Mouse (Mus musculus) heart, adult 11 months (tissue): ENCODE measurements around the gene Mrps9.

Experiments
- DNase-seq: peaks from one replicate; pipeline ENCODE4 v3.0.0; 2022

Gene Mrps9

DNA sequence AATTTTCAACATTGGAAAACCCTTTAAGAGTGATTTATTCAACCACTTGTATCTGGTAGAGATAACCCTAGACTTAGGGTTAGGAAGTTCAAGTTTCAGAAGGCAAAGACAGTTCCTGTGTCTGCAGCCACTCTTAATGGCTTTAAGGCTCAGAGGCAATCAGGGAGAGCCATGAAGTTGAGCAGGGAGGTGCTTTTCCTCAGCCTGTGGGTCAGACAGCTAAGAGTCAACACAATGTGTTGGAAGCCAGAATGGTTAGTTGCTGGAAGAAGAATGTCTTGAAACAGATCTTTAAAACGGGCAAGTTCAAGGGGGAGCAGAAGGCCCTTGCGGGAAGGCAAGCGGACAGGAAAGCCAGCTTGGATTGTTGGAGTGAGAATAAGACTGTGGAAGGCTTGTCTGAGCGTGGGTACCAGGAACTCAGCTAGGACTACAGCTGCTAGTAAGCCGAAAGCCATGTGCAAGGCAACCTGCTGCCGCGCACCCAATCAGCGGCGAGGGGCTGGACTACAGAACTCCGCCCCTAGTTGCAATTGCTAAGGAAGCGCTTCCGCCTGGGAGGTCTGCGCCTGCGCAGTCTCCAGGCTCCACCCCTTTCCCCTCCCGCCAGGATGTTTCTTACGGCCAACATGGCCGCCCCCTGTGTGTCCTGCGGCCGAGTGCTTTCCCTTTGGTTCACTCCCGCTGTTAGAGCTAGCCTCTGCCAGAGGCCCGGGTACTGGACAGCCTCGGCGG, at the start of gene Mrps9:
Gene Mrps9 (plus strand): TSS at position 571 of the 735 bp plus-strand sequence.
- peak; percentile 99 for DNase-seq

DNA sequence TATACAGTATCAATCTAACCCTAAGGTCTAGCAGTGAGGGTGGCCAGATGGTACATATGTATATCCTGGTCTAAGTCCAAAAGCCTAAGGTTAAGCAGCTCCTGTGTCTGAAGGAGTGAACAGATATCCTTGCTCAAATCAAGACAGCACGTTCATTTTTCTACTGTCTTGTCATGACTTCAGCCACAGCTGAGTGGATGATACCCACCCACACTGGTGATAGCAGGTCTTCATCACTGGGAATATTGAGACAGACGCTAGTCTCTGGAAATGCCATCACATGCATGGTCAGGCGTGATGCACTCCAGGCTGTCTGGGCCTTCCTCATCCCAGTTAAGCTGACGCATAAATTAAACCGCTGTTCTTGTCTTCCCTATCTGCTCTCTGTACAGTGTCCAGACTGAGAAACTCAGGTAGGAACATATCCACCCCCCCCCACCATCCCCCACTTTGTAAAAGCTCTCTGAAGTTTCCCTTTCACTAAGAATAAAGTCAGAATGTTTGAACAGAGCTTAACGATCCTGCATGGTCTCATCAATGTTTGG, 37.7 kb upstream of the Mrps9 start:
- no peak for DNase-seq

DNA sequence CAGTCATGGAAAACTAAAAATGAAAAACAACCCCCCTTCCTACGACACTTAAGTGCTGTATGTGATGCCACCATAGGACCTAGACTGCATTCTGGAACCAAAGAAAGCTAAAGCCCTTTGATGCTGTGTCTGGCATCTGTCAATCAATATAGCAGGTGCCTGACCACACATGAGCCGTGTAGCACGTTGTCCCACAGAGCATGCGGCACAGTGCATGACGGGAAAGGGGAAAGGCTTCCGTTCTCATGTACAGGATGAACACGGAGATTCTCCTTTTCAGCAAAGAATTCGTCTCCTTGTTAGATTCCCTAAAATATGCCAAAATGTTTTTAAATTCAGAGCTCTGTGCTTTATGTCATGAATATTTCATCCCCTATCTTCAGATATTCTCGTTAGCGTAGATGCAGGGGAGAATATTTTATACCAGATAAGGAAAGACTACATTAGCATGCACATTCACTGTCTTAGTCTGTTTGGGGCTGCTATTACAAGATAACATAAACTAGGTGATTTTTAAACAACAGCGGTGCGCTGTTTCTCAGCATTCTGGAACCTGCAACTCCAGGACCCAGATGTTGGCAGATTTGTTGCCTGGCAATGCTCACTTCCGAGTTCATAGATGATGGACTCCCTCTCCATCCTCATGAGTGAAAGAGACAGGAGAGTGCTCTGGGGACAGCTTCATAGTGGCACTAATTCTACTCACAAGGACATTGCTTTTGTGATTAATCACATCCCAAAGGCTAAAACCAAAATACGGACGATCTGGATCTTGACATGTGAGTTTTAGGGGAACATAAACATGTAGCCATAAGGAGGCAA, 36.0 kb upstream of the Mrps9 start:
- no peak for DNase-seq

DNA sequence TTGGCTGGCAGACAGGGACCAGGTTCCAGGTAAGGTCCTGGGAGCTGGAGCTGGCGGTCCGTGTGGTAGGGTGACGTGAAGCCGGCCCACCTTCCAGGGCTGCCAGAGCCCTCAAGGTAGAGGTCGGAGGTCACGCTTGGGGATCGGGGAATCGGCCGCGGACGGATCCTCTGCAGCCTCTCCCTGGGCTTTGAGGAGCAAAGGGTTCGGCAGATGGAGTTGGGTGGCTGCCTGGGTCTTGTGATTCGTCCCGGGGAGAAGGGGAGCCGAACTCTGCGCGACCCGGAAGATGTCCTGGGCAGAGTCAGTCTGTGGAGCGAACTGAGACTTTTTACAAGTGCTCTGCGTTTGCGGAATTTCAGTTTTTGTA, 350 bp downstream of the Mrps9 start:
- DNase-seq, result no peak

DNA sequence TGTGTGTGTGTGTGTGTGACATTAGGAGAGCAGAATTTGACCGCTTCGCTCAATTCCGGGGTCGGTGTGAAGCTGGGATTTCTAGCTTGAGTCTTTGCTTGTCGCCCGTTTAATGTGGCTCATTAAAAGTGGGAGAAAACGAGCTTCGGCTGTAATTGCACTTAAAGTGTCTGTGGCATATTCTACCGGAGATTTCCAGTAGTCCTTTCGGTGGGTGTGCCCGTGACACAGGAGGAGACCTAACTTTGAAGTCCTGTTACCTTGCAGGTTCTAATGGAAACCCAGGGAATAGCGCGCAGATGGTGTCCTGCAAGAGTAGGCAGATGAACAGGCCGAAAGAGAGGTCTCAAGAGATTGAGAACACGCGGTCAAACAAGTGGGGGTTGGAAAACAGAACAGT, 777 bp downstream of the Mrps9 start:
- DNase-seq, result peak; percentile 46

DNA sequence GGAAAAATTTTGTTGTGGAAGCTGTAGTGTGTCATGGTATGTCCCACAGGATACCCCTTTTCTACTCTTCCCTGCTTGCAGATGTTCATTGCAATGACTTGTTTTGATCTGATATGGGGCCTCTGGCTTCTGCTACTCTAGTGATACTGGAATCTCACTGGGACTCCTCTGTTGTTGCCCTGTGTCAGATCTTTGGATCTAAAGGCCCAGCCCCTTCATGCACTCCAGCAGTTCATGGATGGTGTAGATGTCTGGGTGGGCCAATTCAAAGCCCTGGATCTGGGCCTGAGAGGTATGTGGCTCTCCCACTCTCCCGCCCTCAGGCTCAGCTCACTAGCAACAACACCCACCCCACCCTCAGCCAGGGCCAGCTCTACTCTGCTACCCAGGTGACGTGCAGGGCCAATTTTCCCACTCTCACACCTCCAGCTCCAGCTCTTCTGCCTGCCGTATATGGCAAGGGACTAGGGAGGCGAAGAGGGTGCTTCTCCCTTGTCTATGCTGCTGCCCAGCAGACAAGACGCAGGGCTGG, 13.8 kb downstream of the Mrps9 start:
- peak; percentile 86 for DNase-seq

DNA sequence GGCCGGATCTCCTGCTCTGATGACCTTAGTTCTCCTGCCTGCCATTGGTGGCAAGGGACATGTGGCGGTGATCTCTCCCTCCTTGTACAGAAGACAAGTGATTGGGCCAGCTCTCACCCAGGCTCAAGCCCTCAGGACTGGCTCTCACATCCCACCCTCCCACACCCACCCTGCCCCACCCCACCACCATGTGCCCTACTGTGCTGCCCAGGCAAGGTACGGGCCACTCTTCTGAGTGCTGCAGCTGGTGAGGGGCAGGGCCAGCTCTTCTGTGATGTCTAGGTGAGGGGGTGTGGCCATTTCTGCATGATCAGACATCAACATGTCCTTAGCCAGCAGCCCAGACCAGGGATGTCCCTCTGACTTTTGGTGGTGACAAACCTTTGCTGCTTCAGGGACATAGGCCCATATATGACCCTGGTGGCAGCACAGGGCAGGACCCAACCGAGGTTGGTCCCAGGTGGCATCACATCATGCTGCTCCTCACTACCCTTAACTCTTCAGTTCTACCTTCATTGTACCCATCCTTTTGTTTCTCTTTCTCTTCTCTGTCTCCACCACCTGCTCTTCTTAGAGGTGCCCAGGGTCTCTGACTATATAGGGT, 14.4 kb downstream of the Mrps9 start:
- peak; percentile 89 for DNase-seq

DNA sequence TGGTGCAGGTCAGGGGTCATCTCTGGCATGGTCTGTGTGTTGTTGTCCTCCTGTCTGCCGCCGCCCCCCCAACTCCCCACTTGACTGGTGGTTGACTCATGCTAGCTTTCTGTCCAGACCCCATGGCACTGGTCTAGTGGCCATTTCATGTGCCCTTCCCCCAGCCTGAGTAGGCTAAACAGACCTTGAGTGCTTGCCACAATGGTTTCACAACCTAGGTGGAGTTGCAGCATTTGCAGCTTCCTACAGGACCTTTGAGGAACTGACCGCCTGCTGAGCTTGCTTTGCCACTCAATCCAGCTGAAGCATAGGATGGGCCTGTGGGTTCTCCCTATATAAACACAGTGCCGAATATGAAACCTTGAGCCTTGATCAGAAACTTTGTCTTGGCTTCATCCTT, 15.0 kb downstream of the Mrps9 start:
- DNase-seq, result no peak

DNA sequence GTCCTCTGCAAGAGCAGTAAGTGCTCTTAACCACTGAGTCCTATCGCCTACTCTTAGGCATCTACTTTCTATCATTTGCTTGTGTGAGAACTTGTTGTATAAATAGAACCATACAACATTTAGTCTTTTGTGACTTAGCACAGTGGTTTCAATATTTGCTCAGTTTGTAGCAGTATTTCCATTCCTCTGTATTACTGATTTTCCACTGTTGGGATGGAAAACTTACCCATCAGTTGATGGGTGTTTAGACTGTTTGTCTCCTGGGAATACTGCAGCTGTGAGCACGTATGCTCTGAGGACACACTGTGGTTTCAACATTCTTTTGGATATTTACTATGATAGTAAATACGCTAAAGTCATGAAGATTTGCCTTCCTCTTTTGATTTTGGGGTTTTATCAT, 16.2 kb downstream of the Mrps9 start:
- DNase-seq, result no peak

DNA sequence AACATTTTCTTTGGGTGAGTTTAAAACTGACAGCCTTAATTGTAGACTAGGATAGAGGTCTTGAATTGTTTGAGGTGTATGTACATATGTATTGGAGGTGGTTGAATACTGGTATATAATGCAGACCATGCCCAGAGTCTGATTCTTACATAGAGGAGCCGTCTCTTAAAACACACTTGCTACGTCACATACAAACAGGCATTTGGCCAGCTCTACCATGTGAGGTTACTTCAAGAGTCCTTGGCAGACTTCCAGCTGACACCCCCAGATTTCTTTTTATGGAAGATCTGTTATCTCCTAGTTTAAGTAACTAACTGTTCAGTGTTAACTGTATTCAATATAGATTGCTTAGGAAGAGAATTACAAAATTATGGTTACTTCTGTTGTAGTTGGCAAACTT, 23.1 kb downstream of the Mrps9 start:
- no peak for DNase-seq

DNA sequence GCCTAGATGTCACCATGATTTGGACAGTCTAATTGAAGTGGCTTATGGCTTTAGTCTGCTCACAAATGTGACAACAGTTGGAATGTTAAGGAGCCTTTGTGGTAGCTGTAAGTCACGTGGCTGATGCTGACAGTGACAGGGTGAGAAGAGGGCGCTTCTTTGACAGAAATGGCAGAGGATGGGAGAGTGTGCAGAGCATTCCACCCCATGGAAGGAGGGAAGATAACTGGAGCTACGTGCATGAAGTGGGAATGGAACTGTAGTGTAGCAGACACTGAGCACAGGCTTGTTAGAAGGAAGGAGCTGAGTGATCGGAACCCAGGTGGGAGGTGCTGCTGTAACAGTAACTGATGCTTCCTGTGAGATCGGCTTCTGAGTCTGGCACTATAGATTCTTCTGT, 24.2 kb downstream of the Mrps9 start:
- no peak for DNase-seq

DNA sequence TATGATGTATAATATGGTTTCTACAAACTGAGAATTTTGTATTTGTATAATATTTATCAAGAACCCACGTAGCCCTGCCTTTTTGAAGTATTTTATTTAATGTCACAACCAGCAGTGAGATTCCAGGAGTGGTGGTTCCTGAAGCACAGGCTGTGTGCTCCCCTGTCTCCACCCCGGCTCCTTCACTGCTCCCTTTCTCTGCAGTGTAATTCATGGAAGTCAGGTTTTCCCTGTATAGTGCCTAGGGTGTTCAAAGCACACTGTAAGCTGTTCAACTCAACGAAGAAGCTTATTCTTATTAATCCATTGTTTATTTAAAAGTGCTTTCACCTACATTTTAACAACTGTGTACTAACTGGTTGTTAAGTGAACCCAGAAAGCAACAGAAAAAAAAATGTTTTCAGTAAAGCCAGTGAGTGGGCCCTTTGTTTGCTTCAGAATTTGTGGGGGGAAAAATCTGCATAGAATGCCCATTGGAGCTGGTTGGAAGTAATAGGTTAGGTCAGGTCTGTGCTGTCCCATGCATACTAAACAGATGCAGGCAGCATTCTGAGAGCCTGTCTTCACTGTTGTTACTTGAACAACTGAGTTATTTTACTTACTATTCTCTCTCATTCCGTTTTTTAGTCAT, 25.5 kb downstream of the Mrps9 start:
- DNase-seq, result no peak

DNA sequence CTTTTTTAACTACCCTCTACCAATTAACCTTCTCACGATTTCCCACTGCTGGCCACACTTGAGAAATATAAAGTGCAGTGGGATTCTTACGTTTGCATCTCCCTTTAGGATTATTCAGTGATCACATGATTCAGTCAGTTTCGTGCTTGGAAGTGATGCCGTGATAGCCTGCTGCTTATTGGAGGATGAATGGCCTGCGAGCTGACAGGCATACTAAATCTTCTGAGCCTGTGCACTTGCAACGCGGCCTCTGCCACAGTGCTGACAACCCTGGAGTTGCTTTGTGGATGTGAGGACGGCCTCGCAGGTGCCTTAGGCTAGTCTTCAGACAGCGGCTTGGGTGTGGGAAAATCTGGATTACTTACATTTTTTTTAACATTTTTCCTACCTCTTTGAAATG, 26.2 kb downstream of the Mrps9 start:
- DNase-seq, result peak; percentile 54

DNA sequence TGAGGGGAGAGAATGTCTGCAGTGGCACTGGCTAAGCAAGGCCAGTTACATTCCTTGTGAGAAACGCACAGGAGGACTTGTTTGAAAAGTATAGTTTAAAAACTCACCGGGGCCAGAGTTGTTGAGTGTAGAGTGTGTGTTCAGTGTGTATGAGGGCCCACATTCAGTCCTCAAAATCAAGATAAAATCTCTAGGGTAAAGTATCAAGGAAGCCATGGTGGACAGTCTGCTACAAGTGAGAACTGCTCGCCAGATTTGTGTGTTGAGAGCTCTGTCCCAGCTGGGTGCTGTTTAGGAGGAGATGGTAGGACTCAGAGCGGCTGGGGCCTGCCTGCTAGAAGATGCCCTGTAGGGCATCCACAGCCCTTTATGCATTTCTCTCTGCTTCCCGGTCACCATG, 27.8 kb downstream of the Mrps9 start:
- peak; percentile 55 for DNase-seq

DNA sequence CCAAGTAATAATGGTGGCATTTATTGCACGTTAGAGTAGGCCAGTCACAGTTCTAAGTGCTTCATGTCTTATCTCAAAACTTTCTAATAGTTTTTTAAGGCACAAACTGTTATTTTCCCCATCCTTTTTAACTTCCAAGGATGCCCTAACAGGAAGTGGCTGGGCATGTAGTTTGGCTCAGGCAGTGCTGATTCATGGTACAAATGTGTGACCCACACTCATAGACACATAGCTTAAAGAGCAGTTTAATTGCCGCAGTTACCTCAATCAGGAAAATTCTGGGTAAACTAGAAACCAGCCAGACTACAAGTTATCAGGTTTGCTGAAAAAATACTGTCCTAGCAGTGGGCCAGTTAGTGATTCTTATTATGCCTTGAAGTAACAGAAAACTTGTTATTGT, 31.2 kb downstream of the Mrps9 start:
- DNase-seq, result peak; percentile 37

DNA sequence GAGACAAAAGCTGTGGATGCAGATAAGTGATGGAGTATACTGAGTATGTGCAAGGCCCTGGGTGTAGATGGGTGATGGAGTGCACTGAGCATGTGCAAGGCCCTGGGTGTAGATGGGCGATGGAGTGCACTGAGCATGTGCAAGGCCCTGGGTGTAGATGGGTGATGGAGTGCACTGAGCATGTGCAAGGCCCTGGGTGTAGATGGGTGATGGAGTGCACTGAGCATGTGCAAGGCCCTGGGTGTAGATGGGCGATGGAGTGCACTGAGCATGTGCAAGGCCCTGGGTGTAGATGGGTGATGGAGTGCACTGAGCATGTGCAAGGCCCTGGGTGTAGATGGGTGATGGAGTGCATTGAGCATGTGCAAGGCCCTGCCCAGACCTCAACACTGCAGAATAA, 32.4 kb downstream of the Mrps9 start:
- DNase-seq, result peak; percentile 57

DNA sequence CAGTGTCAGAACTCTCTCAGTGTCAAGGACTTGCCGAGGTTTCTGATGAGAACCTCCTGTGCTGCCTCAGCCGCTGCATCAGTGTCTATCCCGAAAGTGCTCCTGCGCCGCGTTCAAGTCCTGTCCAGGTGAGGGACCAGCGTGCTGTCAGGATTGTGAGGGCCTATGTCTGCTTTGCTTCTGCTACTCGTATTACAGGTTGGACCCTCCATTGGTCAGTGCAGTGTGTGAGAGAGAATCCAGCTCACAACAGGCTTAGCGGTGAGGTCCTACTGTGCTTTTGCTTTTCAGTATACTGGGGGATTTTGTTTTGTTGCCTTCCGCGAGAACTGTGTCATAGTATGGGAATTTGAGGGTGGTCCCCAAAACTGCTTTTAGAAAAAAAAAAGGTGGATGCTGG, 36.8 kb downstream of the Mrps9 start:
- peak; percentile 72 for DNase-seq

DNA sequence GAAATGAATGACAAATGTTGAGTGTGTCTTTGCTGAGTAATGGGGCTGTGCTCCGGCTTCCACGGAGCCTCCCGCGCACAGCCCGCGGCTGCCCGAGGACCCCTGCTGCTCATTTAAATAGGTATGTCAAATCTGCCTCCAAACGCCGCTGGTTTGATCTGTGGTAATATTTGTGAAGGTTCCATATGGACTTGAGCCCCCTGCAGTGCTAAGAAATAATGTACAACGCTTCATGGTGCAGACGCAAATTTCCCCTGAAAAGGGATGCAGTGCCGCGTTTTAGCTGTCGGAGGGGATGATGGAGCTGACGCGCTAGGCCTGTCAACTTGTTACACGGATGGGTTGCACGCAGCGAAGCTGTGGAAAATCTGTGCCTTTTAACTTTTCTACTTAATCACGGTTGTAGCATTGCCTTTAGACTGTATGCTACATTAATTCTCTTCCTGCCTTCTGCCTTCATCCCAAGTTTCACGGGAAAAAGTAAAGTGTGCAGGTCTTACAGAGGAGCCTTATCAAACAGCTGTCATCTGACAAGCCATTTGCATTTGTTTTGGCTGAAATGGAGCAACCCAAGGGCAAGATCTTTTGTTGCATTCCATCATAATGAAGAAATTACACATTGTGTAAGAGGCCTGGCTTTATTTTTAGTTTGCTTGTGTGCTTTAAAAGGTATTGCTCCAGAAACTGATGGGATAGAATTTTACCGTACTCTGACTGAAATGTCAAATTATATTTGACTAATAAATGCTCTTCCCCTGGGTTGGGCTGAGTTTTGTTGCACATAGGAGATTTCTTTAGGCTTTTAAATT, 37.7 kb downstream of the Mrps9 start:
- peak; percentile 81 for DNase-seq

DNA sequence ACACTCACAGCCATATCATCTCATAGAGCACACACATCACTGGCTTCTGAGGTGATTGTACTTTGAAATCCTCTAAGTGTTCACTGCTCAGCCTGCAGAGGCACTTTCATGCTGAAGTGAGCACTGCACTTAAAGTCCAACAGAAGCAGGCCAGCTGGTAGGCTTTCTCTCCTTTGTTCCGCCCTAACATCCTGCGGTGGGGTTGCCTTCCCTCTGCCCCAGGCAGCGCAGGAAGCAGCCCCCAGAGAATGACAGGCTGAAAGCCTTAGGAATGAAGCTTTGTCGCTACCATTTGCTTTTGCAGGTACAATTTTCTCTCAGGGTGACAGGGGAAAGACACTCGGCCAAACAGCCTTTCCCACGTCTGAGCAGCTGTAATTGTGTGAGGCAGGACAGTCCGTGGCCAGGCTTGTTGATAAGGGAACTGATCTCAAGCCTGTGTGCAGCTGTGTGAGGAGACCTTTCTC, 38.4 kb downstream of the Mrps9 start:
- peak; percentile 80 for DNase-seq

DNA sequence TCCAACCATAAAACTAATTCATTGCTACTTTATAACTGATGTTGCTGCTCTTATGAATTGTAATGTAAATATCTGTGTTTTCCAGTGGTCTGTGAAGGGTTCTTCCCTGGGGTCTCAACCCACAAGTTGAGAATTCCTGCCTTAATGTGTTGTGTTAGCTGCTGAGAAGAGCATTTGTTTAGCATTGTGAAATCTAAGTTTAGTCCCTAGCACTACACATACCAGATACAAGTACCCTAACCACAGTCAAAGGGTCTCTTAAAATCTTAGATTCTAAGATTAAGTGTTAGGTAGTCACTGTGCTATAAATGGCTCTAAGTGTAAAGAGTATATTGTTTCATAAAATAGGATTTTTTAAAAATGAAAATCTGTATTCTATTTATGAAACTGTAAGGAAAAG, 43.7 kb downstream of the Mrps9 start:
- DNase-seq, result no peak

DNA sequence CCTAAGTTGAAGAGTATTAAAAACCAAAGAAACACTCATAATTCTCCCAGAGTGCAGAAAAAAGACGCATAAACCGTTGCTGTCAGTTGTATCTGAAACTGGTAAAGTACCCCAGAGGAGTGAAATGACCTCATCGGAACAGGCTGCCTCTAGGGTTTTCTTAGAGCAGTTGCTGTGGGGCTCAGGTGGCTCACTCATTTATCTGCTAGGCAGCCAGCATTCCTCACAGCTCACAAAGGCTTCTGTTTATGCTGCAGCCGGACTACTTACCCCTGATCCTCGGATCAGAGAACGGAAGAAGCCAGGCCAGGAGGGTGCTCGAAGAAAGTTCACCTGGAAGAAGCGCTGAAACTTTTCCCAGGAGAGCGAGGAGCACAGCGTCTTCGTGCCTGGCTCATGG, 54.1 kb downstream of the Mrps9 start:
- no peak for DNase-seq

DNA sequence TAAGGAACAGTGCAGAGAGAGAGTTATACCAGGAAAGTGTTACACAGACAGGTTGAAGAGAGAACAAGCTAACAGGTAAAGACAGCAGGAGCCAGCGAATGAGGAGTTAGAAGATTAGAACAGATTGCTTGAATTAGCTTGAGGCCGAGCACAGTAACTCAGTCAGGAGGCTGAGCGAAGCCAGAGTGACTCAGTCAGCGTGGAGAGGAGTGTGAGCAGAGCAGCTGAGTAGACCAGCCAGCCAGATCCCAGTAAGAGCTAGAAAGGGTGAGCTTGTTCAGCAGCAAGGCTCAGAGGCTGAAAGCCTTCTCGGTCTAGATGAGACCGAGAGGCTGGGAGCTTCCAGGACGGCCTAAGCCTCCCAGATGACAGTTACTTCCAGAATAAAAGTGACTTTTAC, 55.7 kb downstream of the Mrps9 start:
- DNase-seq, result no peak
